Mouse (Mus musculus) lung, postnatal 0 days (tissue): ENCODE data around the gene Car12.

Experiments used
- CTCF ChIP-seq: IDR thresholded peaks from 2 replicates; pipeline ENCODE4 v1.5.1; 2016; ENCODE audit warnings: antibody characterized with exemption, mild to moderate bottlenecking
- EP300 ChIP-seq: IDR thresholded peaks from 2 replicates; pipeline ENCODE4 v1.6.1; 2016; ENCODE audit warnings: antibody characterized with exemption, mild to moderate bottlenecking, control low read depth

- TF ChIP-seq CTCF = no peak
- TF ChIP-seq EP300 = no peak
Observed at GRCm38 (mm10) chr9:66710626-66711025, 2.9 kb upstream of the Car12 start.
